Mouse (Mus musculus): ENCODE results near the gene Npnt. TPM values are rescaled to one million over a fixed set of nuclear protein-coding genes. Genes with fewer than 3 reads are reported as not detected.

Gene Npnt
- polyA plus RNA-seq, 1 experiment from 2014 or later: 11.4 TPM

DNA sequence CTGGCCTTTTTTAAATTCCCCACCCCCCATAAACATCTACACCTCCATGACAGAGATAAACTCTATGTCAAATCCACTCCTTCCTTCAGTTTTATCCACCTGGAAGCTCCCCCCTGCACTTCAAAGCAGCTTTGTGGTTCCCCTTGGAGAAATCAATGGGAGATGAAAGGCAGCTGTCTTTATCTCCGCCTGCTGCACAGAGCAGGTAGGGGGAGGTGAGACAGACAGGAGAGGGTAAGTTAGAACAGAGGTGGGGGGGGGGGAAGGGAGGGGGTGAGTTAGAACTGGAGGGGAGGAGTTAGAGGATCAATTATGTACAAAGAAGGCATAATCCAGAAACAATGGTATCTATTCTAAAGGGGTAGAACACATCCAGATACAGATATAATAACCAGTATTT, 98.7 kb downstream of the Npnt start:
- Histone ChIP-seq H3K27me3 (ENCODE audit: control insufficient read depth, insufficient read depth, low read length) (no peaks in the 10 kb centered on the region), H3K36me3 (ENCODE audit: control insufficient read depth, insufficient read depth, low read length) (no peaks in the 10 kb centered on the region), H3K4me2 (replicated peaks; ENCODE audit: low read depth, low read length) (no peak overlapping the region), H3K4me1 (replicated peaks; ENCODE audit: control insufficient read depth, insufficient read depth, low read length) (no peaks in the 10 kb centered on the region), H3K27ac (ENCODE audit: low read depth, low read length) (no peak overlapping the region), H3K4me3 (ENCODE audit: low read depth, low read length) (no peak overlapping the region), H3K9ac (ENCODE audit: low read depth, low read length) (no peak overlapping the region), H3K9me3 (ENCODE audit: control insufficient read depth, low read length) (no peaks in the 10 kb centered on the region)
- DNase-seq (ENCODE audit: low spot score) (no peak), ATAC-seq (ENCODE audit: low FRiP score) (0 out of 2 replicates have a peak, but pooled peaks have one; percentile 47)
- 88% methylated on average over 1 of the region's 1 CpGs for WGBS

DNA sequence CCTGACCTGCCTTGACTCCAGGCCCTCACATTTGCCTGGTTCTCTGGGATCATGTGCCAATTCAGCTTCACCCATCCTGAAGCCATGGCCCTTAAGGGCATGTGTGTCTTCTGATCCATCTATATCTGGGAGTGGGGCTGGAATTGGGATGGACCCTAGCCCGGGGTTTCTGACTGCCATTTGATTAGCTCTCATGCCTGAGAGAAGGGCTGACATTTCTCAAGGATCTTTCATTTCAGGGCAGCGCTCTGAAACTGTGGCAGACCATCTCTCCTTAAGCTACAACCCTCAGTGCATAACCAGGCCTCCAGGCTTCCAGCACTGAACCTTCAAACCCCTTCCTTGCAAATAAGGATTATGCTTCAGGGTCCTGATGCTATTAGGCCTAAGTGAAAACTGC, 99.7 kb downstream of the Npnt start:
- H3K4me2 ChIP-seq (replicated peaks; ENCODE audit: low read depth, low read length): no peak overlapping the region
- H3K4me3 ChIP-seq (ENCODE audit: low read depth, low read length): no peak overlapping the region
- ATAC-seq (ENCODE audit: low FRiP score) (no peak), DNase-seq (ENCODE audit: low spot score) (no peak)
- H3K9me3 ChIP-seq (ENCODE audit: control insufficient read depth, low read length): no peaks in the 10 kb centered on the region
- H3K27ac ChIP-seq (ENCODE audit: low read depth, low read length): no peak overlapping the region
- H3K9ac ChIP-seq (ENCODE audit: low read depth, low read length): no peak overlapping the region
- H3K36me3 ChIP-seq (ENCODE audit: control insufficient read depth, insufficient read depth, low read length): no peaks in the 10 kb centered on the region
- H3K27me3 ChIP-seq (ENCODE audit: control insufficient read depth, insufficient read depth, low read length): no peaks in the 10 kb centered on the region
- no peaks in the 10 kb centered on the region for H3K4me1 ChIP-seq (replicated peaks; ENCODE audit: control insufficient read depth, insufficient read depth, low read length)
- WGBS: 81% methylated on average over 2 of the region's 2 CpGs

DNA sequence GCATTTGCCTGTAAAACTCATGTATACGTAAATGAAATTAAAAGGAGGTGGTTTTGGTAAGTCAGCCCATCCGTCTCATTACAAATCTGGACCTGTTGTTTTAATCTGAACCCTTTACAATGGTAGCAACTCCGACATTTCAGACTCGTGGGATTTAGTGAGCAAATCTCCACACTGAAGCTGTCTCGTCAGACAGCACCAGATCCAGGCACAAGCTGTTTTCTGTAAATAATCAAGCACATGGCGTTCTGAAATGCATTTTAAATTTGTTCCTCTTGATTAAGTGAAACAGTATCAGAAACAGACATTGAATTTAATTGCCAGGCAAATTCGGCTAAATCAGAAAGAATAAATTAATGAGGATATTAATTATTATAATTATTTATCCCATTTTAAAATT, 100.4 kb downstream of the Npnt start:
- H3K4me3 ChIP-seq (ENCODE audit: low read depth, low read length): no peak overlapping the region
- WGBS: 82% methylated on average over 7 of the region's 7 CpGs
- DNase-seq (ENCODE audit: low spot score): no peak
- H3K4me2 ChIP-seq (replicated peaks; ENCODE audit: low read depth, low read length): no peak overlapping the region
- no peaks in the 10 kb centered on the region for H3K27me3 ChIP-seq (ENCODE audit: control insufficient read depth, insufficient read depth, low read length)
- no peak overlapping the region for H3K27ac ChIP-seq (ENCODE audit: low read depth, low read length)
- H3K9ac ChIP-seq (ENCODE audit: low read depth, low read length): no peak overlapping the region
- no peaks in the 10 kb centered on the region for H3K36me3 ChIP-seq (ENCODE audit: control insufficient read depth, insufficient read depth, low read length)
- no peak for ATAC-seq (ENCODE audit: low FRiP score)
- no peaks in the 10 kb centered on the region for H3K9me3 ChIP-seq (ENCODE audit: control insufficient read depth, low read length)
- no peaks in the 10 kb centered on the region for H3K4me1 ChIP-seq (replicated peaks; ENCODE audit: control insufficient read depth, insufficient read depth, low read length)

DNA sequence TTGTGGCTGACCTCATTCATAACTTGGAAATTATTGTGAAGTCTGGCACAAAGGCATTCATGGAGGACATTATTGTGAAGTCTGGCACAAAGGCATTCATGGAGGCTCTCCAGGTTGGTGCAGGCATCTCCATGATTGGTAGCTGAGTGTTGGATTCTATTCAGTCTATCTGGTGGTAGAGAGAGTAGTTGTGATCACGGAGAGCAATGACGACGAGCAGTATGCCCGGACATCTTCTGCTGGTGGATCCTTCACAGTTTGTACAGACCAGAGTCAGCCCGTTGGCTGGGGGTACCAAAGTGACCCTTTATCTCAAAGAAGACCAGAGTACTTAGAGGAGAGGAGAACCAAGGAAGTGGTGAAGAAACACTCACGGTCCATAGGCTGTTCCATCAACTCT, 107.4 kb downstream of the Npnt start:
- ATAC-seq (ENCODE audit: low FRiP score): no peak
- Histone ChIP-seq H3K27ac (ENCODE audit: low read depth, low read length) (no peak overlapping the region), H3K9ac (ENCODE audit: low read depth, low read length) (no peak overlapping the region), H3K4me1 (replicated peaks; ENCODE audit: control insufficient read depth, insufficient read depth, low read length) (no peaks in the 10 kb centered on the region), H3K9me3 (ENCODE audit: control insufficient read depth, low read length) (no peaks in the 10 kb centered on the region), H3K4me2 (replicated peaks; ENCODE audit: low read depth, low read length) (no peak overlapping the region), H3K4me3 (ENCODE audit: low read depth, low read length) (no peak overlapping the region), H3K36me3 (ENCODE audit: control insufficient read depth, insufficient read depth, low read length) (no peaks in the 10 kb centered on the region), H3K27me3 (ENCODE audit: control insufficient read depth, insufficient read depth, low read length) (no peaks in the 10 kb centered on the region)
- 94% methylated on average over 6 of the region's 6 CpGs for WGBS
- no peak for DNase-seq (ENCODE audit: low spot score)

DNA sequence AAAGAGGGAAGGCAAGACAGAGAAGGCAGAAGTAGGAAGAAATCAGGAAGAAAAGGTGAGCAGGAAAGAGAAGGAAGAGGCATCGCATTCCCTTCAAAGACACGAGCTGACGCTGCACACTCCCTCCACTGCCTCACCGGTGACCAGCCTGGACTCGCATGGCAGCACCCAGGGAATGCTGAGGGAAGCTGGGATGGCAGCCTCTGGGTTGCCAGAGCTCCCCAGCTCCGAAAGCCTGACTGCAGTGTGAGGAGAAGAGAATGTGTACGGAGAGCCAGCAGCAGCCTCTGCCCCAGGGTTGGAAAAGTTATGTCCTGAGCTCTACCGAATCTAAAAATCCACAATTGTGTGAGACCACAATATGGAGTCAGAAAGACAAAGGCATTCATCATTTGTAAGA, 110.6 kb downstream of the Npnt start:
- no peak overlapping the region for H3K9ac ChIP-seq (ENCODE audit: low read depth, low read length)
- H3K27me3 ChIP-seq (ENCODE audit: control insufficient read depth, insufficient read depth, low read length): no peaks in the 10 kb centered on the region
- WGBS: 82% methylated on average over 8 of the region's 8 CpGs
- no peak overlapping the region for H3K27ac ChIP-seq (ENCODE audit: low read depth, low read length)
- no peaks in the 10 kb centered on the region for H3K36me3 ChIP-seq (ENCODE audit: control insufficient read depth, insufficient read depth, low read length)
- no peaks in the 10 kb centered on the region for H3K4me1 ChIP-seq (replicated peaks; ENCODE audit: control insufficient read depth, insufficient read depth, low read length)
- ATAC-seq (ENCODE audit: low FRiP score) (no peak), DNase-seq (ENCODE audit: low spot score) (no peak)
- H3K4me2 ChIP-seq (replicated peaks; ENCODE audit: low read depth, low read length): no peak overlapping the region
- no peak overlapping the region for H3K4me3 ChIP-seq (ENCODE audit: low read depth, low read length)
- no peaks in the 10 kb centered on the region for H3K9me3 ChIP-seq (ENCODE audit: control insufficient read depth, low read length)

DNA sequence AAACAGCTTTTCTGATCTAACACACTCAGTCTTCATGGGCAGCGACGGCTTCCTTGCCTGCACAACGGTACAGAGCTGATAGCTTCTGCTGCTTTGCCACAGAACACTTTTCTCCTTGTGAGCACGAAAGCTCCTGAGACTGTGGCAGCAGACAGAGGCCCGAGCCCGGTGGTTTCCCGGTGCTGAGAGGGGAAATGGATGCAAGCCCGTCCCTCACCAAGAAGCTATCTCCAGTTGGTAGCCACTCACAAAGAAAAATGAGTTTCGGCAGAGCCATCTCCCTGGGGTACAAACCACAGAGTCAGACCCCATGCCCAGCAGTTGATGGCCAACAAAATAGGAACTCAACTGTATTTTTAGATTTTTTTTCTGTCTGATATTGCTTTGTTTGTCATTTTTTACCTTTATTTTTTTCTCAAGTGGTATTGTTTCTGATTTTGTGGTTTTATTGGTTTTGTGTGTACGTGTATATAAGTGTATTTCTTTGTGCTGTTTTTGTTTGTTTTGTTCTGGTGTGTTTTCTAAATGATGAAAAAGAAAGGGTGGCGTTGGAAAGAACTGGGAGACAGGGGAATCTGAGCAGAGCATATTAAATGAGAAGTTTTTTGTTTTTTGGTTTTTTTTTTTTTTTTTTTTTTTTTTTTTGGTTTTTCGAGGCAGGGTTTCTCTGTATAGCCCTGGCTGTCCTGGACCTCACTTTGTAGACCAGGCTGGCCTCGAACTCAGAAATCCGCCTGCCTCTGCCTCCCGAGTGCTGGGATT, 111.3 kb downstream of the Npnt start:
- H3K4me2 ChIP-seq (replicated peaks; ENCODE audit: low read depth, low read length): no peak overlapping the region
- H3K9ac ChIP-seq (ENCODE audit: low read depth, low read length): no peak overlapping the region
- no peaks in the 10 kb centered on the region for H3K27me3 ChIP-seq (ENCODE audit: control insufficient read depth, insufficient read depth, low read length)
- H3K9me3 ChIP-seq (ENCODE audit: control insufficient read depth, low read length): no peaks in the 10 kb centered on the region
- DNase-seq (ENCODE audit: low spot score) (no peak), ATAC-seq (ENCODE audit: low FRiP score) (no peak)
- H3K36me3 ChIP-seq (ENCODE audit: control insufficient read depth, insufficient read depth, low read length): no peaks in the 10 kb centered on the region
- no peaks in the 10 kb centered on the region for H3K4me1 ChIP-seq (replicated peaks; ENCODE audit: control insufficient read depth, insufficient read depth, low read length)
- H3K27ac ChIP-seq (ENCODE audit: low read depth, low read length): no peak overlapping the region
- H3K4me3 ChIP-seq (ENCODE audit: low read depth, low read length): no peak overlapping the region
- 88% methylated on average over 15 of the region's 15 CpGs for WGBS

DNA sequence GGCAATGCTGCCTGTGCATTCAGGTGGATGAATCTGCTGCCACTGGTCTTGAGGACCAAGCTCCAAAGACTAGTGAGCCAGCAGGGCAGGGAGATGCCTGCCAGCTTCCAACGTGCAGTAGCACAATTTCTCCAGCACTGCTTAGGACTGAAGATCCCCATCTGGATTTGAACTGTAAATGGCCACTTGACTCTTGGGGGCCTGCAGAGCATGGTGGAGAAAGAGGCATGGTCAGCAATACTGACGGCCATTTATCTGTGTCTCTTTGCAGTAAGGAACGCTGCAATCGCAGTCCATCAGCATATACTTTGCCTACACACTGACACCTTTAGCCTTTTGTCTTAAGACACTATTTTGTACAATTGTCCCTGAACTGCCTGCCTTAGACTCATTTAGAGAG, 113.0 kb downstream of the Npnt start:
- H3K27me3 ChIP-seq (ENCODE audit: control insufficient read depth, insufficient read depth, low read length): no peaks in the 10 kb centered on the region
- H3K4me1 ChIP-seq (replicated peaks; ENCODE audit: control insufficient read depth, insufficient read depth, low read length): no peaks in the 10 kb centered on the region
- H3K9me3 ChIP-seq (ENCODE audit: control insufficient read depth, low read length): no peaks in the 10 kb centered on the region
- H3K27ac ChIP-seq (ENCODE audit: low read depth, low read length): no peak overlapping the region
- ATAC-seq (ENCODE audit: low FRiP score) (no peak), DNase-seq (ENCODE audit: low spot score) (no peak)
- 92% methylated on average over 4 of the region's 4 CpGs for WGBS
- no peak overlapping the region for H3K4me3 ChIP-seq (ENCODE audit: low read depth, low read length)
- no peak overlapping the region for H3K4me2 ChIP-seq (replicated peaks; ENCODE audit: low read depth, low read length)
- no peak overlapping the region for H3K9ac ChIP-seq (ENCODE audit: low read depth, low read length)
- no peaks in the 10 kb centered on the region for H3K36me3 ChIP-seq (ENCODE audit: control insufficient read depth, insufficient read depth, low read length)

DNA sequence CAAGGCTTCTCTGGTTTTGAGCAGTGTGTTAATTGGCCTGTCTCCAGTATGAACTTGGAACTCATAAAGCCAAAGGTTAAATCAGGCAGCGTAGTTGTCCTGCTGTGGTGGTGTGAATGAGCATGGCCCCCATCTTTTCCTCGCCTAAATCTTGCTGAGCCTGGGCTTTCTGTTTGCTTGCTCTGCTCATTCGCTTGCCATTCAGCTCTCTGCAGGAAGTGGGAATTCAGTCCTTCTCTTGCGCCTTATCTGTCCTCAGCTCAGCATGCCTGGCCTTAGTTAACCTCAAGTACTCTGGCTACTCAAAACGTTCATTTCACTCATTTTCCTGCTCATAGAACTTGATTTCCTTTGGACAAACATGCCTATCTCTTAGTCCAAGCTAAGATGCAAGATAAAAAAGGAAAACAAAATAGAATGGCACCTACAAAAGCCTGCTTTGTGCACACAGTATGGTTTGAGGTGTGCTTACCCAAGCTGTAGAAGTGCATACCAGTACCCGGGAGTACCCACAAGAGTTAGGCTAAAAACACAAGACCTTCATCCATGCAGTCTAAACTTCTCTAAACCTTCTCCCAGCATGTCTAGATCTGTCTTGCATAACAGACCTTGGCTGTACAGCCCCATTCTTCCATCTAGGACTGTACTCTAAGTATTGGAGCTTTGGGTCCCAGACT, 114.8 kb downstream of the Npnt start:
- H3K27ac ChIP-seq (ENCODE audit: low read depth, low read length): no peak overlapping the region
- no peaks in the 10 kb centered on the region for H3K9me3 ChIP-seq (ENCODE audit: control insufficient read depth, low read length)
- H3K27me3 ChIP-seq (ENCODE audit: control insufficient read depth, insufficient read depth, low read length): no peaks in the 10 kb centered on the region
- no peak overlapping the region for H3K4me2 ChIP-seq (replicated peaks; ENCODE audit: low read depth, low read length)
- no peak overlapping the region for H3K4me3 ChIP-seq (ENCODE audit: low read depth, low read length)
- no peak overlapping the region for H3K9ac ChIP-seq (ENCODE audit: low read depth, low read length)
- no peaks in the 10 kb centered on the region for H3K4me1 ChIP-seq (replicated peaks; ENCODE audit: control insufficient read depth, insufficient read depth, low read length)
- DNase-seq (ENCODE audit: low spot score): no peak
- 78% methylated on average over 6 of the region's 6 CpGs for WGBS
- no peaks in the 10 kb centered on the region for H3K36me3 ChIP-seq (ENCODE audit: control insufficient read depth, insufficient read depth, low read length)
- ATAC-seq (ENCODE audit: low FRiP score): no peak
